ENCODE assay signal across 9 mouse cellular contexts in the genomic region with DNA sequence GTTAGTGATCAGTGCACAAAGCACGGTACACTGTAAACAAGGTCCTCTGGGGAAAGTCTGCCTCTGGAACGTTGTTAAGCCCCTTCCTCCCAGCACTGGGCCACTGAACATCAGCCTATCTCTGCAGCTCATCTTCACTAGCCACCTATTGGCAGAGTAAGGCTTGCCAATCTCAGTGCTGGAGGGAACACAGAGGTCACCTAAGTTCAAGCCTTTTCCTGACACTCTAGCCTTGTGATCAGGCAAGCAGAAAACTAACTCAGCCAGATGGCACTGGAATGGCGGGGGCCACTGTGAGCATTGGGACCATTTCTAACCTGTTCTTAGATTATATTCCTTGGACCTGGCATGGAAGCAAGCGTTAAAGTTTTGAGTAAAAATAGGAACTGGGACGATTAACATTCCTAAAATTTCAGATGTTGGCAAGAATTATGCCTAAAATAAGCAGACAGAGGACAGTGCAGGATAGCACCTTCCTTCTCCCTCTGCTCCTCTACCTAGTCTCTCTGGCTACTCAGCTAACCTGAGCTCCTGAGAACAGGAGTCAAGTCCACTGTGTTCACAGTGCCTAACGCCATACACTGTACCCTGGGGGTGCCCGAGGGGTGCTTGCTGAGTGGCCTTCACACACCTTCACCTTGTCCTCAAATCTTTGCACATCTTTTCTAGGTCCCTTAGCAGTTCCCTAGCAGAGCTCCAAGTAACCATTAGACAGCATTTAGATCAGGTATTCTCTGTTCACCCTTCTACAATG. TPM values are rescaled to one million over a fixed set of nuclear protein-coding genes. Genes with fewer than 3 reads are reported as not detected.
A peak's percentile ranks its signal among the peaks of the same experiment; 100 is the strongest.
DNase-seq lines count a peak whose midpoint lies in the region; TF ChIP-seq lines count a peak whose summit lies in the region.
"Had no signal": no experiment of that assay in that cellular context is flagged by ENCODE, and none has a peak within 500 bp of the region (broad histone marks: within the 10 kb centered on the region; RNA-seq: fewer than 3 reads in every experiment).

No protein-coding gene starts in this region.

- TF ChIP-seq CTCF in left cerebral cortex, adult 2 months (IDR thresholded peaks at IDR 0.05) = no peak

- intact Hi-C loops in left cerebral cortex, adult 2 months (cut with DNase I) = no loop called here

- H3K27ac ChIP-seq in left cerebral cortex, adult 2 months = peak overlapping the region; percentile 51
- H3K27ac ChIP-seq: liver, embryonic 15.5 days had no signal

- H3K4me3 ChIP-seq in left cerebral cortex, adult 2 months = no peak overlapping the region
- H3K4me3 ChIP-seq: liver, embryonic 15.5 days had no signal

- DNase-seq in cerebellum, postnatal 10 days = peak; percentile 40
- no peak for DNase-seq in cerebellum, postnatal 4 days (ENCODE audit: low spot score in 2 of 2)
- DNase-seq in left cerebral cortex, adult 2 months (ENCODE audit: extremely low spot score in 1 of 2, low spot score in 2 of 2) = no peak
- no peak for DNase-seq in left cerebral cortex, adult 11 months (ENCODE audit: low spot score)
- DNase-seq in kidney, adult 18-20 months = peak; percentile 69
- peak; percentile 43 for DNase-seq in retina, embryonic 14.5 days (ENCODE audit: low spot score)
- no peak for DNase-seq in spleen, adult 18-20 months
- no peak for DNase-seq in layer of hippocampus, adult 9-10 months (ENCODE audit: low spot score)

RNA-seq across cellular contexts. Expression of a gene that starts 18.3 kb away (rescaled TPM):
- total RNA-seq in left cerebral cortex, adult 2 months (2021) = 10 to 100 TPM; 15.7 to 17.3 TPM

Comparison
In these comparisons a context has a peak if more than half of its experiments do, and no peak if none do; other contexts are left out.
1. DNase-seq: peak in cerebellum, postnatal 10 days (2 of 2), kidney, adult 18-20 months (single experiment) and retina, embryonic 14.5 days (single experiment); none in cerebellum, postnatal 4 days (0 of 2), left cerebral cortex, adult 2 months (0 of 2), left cerebral cortex, adult 11 months (single experiment), spleen, adult 18-20 months (0 of 2) and layer of hippocampus, adult 9-10 months (single experiment).